Mouse (Mus musculus) brain, embryonic 14.5 days (tissue): ENCODE results near the gene Ppib.

Experiments
- CTCF ChIP-seq: fragments of 200-500 bp; IDR thresholded peaks from 2 replicates; pipeline ENCODE4 v1.5.1; 2012; ENCODE audit warnings: inconsistent platforms, mild to moderate bottlenecking, moderate library complexity, borderline replicate concordance; ENCODE audit not compliant: insufficient read depth, insufficient read length; ENCODE audit errors: extremely low read depth
- POLR2A ChIP-seq: fragments of 200-500 bp; IDR thresholded peaks from 2 replicates; pipeline ENCODE4 v1.6.1; 2012; ENCODE audit warnings: mild to moderate bottlenecking, inconsistent platforms, borderline replicate concordance; ENCODE audit not compliant: poor library complexity, insufficient read depth, insufficient read length, severe bottlenecking; ENCODE audit errors: extremely low read depth

DNA sequence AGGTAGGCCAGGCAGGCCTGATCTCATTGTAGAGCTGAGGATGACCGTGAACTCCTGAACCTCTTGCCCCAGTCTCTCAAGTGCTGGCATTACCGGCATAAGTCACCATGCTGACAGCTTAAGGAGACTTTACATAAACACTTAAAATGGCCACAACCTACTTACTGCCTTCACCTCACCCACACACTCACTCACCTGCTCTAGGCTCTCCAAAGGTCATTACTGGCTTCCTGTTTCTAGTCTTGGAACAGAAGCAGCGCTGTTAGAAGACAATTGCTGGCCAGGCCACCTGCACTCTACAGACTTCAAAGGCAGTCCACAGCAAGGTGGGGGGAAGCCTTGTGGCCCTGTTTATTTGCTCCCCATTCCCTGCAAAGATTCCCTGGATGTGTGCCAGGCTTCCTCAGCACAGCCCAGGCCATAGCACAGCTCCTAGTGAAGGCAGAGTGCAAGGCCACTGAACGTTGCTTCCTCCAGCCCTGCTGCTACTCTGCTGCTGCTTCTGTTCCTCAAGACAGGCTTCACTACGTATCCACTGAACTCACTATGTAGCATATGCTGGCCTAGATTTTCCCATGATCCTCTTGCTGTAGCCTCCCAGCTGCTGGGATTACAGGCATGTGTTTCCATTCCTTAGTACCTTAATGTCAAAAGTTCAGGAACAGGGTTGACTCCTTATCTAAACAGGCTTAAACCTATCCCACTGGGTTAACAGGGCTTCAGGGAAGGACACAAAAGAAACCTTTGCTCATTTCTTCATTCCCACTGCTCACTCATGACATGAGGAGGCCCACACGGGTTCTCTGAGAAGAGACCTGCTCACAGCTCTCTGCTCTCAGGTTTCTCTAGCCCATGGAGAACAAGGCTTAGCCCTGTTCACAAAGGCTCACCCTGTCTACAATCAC lies 31.6 kb downstream of the Ppib start:
- TF ChIP-seq POLR2A (no peak), CTCF (no peak)
